Mouse (Mus musculus) megakaryocyte, adult 5-6 weeks (primary cell): ENCODE measurements at regions not wholly inside any gene's neighbourhood (a gene's known extent, or its start where the extent isn't known, plus 50 kb on each side); places are given as distances from the start of the nearest gene placed in this dataset.

Experiments
- ATAC-seq: 2 replicates; pipeline ENCODE4 v1.8.0; 2016; ENCODE audit warnings: mild to moderate bottlenecking, inconsistent platforms; ENCODE audit not compliant: poor library complexity, severe bottlenecking

DNA sequence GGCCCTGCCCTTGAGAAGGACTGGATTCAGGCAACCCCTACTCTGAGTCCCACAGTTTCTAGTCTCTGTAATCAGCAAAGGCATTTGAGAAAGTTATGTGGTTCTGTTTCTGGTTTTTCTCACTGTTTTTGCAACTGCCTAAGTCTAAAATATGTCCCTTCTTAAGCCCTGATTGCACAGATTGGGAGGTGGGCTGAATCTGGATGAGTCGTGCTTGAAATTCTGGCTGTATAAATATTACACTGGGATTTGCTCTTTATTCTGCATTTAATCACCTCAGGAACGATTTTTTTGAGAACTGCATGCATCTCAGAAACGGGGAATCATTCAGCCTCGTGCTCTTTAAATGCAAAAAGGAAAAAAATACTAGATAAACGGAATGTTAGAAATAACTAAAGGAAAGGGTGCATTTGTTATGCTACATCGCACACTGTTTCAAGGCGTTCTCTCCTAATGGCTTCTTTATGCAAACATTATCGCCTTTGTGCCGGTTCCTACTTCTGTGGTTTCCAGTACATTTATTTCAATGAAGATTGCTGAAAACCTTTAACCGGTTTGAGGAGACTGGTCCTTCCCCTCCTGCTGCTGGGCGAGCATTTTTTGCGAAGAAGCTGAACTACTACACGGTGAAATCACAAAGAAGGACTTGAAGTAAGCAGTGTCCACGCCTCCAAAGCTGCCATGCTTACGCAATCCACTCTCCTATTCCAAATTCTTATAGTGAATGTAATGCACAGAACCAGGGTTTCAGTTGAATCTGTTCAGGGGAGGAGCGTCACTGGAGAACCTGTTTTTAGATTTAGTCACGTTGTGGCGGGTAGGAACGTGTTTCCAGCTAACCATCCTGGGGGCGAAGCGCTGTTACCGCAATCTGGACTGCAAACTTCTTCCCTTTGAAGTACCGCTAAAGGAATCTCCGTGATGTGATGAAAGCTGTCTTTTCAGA, 327.8 kb upstream of the Nrp1 start:
- no peak for ATAC-seq

DNA sequence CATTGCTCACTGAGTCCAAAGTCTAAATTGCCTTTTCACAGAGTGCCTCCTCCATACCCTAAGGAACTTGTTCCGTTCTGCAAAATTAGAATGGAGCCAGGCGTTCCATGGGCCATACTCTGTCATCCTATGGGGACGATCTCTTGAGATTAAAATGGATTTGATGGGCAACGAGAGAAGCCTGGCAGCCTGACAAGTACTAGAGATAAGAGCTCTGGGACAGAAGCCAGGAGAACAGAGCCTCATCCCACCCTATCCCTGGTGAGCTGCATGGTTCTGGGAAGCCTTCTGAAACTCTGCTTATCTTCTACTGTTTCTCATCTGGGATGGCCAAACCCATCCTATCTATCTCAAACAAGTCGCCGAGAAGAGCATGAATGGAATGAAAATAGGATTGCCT, 324.3 kb upstream of the Nrp1 start:
- ATAC-seq, result no peak

DNA sequence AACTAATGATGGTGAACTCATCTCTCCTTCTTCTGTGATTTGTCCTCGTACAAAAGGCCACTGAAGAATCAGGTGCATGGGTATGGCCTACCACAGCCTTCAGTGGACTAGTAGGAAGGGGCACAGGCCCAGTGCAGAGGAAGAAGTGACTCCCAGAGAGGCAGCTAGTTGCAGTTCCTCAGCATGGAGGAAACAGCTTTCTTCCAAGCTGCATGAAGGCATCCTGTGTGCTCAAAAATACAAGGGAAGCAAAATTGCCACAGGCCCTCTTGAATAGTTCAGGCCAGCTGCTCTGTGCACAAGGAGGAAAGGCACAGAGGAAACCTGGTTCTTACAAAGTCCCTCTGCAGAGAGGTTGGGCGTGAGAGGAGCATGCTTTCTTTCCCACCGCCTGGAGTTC, 322.7 kb upstream of the Nrp1 start:
- peak; percentile 70 for ATAC-seq

DNA sequence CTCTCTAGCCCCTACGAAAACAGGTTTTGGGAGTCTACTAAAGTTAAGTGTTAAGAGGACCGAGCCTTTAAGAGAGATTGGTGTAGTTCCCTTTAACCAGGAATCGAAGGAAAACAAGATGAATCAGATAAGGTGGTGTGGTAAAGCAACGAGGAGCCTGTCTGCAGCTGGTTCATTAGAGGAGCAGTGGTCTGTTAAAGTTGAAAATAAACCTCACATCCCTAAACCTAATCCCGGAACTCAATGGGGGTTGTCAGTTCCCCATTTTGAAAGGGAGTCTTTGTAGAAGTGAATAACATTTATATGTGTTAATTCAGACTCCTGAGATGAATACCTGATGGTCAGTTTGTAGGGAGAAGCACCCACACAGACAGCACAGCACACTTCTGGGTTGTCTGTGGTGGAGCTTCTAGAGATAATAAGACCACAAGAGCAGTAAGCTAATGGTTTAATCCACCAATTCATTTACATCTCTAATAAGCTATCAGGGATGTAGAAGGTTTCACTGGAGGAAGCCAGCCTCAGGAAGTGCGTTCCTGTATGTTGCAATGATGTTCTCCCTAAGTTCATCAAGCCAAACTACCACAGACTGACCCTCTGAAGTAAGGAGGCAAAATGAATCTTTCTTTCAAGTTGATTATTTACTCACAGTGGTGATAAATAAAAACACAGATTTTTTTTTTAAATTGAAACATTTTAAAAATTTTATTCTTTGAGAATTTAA, 318.9 kb upstream of the Nrp1 start:
- ATAC-seq, result peak; percentile 67

DNA sequence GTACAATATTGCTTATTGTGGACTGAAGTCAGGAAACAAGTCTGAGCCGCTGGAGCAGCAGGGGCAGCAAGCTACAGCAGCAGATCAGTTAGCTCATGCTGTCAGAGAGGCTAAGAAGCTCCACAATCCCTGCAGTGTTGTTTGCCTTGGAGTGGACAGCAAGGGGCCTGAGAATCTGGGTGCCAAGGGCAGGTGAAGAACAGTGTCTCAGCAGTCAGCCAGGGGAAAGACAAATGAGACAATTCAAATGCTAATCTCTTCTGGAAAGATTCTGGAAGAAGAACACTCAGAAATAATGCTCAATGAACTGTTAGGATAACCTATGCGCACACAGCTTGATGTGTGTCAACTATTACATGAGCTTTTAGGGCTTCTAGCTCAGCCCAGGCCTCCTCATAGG, 315.5 kb upstream of the Nrp1 start:
- no peak for ATAC-seq

DNA sequence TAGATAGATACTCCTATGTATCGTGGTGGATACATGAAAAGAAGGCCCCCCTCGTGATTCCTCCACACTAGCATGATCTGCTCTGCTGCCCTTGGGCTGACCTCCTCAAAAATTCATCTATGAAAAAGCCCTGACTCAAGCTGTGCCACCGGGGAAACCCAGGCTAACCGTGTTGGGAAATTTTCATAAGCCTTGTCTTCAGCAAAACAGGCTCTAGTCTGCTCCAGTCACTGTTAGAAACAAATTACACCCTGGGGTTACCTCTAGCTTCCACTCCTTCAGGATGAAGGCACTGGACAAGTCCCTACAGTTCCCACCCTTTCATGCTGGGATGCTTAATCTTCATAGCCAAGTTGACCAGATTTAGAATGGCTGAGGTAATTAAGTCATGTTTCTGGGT, 315.0 kb upstream of the Nrp1 start:
- ATAC-seq, result no peak

DNA sequence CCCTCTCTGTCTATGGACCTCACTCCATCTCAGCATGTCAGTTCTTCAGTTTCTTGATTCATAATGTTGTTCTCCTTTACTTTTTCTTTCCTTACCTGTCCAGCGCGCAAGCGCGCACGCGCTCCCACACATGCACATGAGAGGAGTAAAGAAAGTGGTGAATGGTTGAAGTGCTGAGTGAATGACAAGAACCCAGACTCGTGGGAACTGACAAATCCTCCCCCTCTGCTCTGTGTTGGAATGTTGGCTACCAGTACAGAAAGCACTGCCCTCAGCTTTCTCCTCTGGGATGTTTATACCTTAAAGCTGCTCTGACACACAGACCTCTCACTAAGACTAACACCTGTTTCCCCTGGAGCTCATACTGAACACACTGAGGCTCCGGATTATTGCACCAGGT, 302.2 kb upstream of the Nrp1 start:
- no peak for ATAC-seq

DNA sequence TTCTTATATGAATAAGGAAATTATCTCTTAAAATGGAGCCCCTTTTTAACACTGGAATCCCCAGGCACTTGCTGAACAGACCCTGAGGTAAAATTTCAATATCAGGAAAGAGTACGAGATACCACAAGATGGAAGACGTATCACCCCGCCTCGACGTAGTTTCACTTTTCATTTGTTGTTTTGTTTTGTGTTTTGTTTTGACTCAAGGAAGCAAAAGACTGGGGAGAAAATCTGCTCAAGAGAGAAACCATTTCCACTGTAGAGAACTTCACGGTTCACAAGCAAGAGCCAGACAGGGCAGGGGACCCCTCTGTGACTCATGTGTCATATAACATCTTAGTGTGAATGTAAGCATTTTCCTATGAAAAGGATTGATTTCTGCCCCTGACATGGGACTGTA, 300.6 kb upstream of the Nrp1 start:
- ATAC-seq, result no peak

DNA sequence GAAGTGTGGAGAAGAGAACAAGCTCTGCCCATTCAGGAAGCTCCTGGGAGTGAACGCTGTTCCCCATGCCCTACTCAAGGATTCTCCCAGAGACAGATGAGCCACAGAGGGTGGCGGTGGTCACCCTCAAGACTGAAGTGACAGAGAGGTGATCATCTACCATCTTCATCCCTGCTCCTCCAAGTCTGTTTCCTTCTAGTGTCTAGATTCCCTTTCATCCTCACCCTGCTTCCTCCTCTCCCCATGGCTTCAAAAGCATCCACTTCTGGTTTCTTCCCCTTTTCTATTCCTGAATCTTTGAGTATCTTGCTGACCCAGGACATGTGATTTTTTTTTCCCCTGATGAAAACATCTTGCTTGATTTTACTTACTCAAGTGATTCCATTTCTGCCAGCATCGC, 298.6 kb upstream of the Nrp1 start:
- peak; percentile 53 for ATAC-seq

DNA sequence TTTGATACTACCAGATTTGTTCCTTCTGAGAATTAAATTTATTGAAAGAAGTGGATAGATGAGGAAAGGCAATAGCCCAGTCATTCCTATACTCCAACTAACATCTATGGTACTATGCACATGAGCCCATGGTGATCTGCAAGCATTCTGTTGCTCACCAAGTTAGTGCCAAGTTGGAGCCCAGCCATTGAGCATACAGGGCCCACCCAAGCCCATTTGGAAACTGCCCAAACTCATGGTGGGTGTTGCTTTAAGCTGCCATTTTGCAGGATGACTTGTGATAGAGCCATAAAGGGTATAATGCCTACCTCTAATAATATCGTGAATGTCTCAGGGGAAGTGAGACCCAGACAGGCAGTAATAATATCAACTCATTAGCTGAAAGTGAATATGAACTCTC, 294.2 kb upstream of the Nrp1 start:
- no peak for ATAC-seq

DNA sequence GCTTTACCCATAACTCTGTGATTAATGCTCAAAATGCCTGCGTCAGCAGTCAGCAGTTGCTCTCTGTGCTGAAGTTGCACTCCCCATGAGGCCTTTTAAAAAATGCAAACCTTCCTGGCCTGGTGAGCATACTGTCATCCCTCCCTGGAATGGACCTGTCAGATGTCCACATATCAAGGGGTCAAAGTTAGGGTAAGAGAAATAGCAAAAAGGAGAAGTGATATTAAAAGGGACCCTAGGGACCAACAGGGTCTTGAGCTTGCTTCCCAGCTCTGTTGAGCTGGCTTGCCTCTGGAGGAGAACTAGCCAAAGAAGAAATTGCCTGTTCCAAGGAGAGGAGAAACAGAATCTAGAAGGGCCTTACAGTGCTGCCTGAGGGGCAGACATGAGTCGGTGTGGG, 293.3 kb upstream of the Nrp1 start:
- 0 out of 2 replicates have a peak, but pooled peaks have one; percentile 39 for ATAC-seq

DNA sequence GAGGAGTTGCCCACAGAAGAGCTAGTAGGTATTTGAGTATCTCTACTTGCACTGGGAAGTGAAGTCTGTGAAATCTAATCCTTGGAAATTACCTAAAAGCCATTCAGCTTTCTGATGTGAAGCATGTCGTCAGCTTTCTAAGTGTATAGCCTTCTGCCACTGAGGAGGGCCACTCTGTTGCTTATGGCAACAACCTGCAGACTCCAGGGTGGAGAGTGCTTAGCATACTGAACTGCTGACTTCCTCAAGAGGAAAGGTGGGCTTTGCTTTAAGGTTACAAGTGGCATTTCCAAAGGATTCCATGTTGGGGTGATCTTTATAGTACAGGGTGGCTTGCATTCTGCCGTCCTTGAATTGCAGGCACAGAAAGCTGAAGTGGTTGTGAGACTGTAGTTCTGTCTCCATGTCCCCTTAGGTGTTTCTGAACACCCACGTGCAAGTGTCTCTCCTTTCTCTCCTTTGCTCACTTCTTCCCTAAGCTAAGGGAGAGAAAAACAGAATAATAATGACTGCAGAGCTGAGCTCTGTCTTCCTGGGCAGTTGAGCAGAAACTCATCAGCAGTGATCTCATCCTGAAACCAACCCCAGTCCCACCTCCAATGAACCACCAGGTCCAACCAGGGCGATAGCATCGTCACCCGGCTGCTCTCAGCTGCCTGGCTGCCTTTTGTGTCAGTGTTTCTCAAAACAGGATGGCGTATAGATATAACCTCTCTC, 292.3 kb upstream of the Nrp1 start:
- no peak for ATAC-seq

DNA sequence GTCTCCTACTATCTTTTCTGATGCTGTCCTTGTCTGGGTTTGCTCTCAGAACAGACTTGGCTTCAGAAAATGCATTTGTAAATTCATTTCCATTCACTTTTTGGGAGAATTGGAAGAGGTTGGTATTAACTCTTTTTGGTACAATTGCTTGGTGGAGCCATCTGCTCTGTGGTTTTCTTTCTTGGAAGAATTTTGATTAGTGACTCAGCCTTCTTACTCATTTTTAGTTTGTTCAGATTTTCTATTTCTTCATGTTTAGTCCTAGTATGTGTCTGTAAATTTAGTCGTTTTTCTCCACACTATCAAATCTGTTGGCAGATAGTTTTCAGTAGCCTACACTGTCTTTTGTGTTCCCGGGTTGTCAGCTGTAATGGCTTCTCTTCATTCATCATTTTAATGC, 288.7 kb upstream of the Nrp1 start:
- no peak for ATAC-seq

DNA sequence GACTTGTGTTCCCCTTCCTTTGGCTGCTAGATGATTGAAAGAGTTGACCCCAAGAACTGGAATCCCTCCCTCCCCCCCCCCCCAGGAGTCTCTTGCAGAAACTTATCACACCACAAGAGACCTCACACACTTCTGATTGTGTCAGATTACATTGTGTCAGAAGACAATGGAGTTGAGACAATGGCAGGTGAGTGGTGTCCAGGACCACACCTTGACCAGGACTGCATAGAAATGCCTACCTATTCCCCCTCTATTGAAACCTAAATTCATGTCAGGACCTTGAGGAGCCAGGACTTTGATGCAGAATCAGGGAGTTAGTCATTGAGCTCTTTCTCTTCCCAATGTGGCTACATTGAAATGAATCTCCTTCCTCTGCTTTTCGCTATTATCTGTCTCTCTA, 282.8 kb upstream of the Nrp1 start:
- ATAC-seq, result no peak

DNA sequence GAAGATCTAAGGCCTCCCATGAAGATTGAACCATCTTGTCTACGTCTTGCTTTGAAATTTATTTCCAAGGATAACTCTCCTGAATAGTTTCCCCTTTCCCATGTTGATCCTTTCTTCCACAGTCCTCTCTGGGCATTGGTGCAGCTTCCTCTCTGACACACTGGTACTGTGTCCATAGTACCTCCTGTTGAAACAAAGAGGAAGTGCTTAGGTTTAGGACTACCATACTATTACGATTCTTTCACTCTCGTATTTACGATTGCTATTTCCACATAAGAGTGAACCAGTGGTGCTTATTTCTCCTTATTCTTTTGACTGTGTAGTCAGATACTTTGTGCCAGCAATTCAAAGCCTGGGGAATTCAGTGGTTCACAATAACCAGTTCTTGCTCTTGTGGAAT, 282.2 kb upstream of the Nrp1 start:
- peak; percentile 79 for ATAC-seq

DNA sequence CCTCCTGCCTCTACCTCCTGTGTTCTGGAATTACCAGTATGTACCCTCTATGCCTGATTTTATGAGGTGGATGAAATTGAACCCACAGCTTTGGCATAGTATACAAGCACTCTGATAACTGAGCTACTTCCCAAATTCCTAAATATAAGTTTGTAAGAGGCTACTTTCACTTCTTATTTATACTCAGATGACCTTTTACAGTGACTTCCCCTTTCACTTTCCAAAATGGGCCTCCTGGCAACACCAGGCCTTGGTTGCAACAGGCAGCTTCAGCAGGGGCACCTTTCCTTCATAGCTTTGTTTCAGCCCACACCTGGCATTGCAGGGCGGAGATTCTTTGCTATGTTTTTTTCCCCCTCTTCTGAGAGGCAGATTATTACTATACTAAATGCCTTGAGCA, 279.7 kb upstream of the Nrp1 start:
- peak; percentile 84 for ATAC-seq

DNA sequence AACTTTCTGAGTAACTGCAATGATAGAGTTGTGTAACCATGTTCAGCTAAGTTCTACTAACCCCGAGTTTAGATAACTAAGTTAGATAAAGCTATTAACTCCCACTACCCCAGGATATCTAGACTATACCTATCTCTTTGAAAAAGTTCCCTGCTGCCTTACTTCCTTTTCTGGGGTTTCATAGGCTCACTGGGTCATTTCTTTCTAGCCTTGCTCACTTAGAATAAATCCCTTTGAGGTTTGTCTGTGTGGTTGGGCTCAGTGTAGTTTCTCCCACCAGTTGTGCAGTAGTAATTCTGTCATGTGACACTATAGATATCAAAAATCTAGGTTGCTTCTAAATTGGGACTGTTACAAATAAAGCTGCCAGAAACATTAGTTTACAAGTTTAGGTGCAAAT, 272.6 kb upstream of the Nrp1 start:
- ATAC-seq, result peak; percentile 64

DNA sequence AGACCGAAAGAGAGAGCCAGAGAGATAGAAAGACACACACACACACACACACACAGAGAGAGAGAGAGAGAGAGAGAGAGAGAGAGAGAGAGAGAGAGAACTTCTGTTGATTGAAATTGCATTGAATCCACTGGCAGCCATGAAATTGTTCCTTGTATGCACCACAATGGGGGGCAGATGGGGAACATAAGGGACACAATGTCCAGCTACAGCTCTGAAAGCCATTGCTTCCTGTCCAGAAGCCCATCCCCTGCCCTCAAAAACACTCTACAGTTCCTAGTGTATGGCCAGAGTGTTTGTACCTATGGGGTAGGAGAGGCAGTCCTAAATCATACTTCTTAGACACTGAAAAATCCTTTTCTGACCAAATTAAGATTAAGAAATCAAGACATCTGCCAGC, 270.9 kb upstream of the Nrp1 start:
- ATAC-seq, result no peak

DNA sequence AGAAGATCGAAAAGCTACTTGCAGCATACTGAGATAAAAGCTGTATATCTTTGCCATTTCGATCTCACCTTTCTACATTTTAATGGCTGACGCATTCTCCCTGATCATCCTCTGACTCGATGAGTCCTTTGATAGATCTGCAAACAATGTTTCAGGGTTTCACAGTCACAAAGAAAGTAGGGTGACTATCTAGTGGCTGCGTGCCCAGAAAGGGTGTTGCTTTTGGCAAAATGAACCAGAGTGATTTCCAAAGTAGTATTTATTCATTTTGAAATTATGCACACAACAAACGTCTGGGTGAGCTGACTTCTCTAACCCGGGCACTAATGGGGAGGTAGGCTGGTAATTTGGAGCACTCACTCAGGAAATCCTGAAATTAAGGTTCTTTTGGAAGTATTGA, 265.6 kb upstream of the Nrp1 start:
- no peak for ATAC-seq

DNA sequence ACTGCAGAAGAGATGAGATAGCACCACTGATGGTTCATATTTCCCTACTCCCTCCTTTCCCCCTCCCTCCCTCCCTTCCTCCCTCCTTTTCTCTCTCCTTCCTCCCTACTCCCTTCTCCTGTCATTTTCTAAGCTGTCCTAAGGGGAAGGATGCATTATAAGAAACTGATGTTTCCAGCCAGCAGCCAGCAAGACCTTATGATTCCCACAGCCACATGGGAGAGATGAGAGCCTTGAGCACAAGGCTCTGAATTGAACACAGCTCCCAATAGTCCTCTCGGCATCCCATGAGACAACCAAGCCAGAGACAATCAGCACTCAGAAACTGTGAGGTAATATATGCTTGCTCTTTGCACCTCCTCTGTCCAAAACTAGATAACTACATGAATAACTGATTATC, 263.0 kb upstream of the Nrp1 start:
- ATAC-seq, result no peak

DNA sequence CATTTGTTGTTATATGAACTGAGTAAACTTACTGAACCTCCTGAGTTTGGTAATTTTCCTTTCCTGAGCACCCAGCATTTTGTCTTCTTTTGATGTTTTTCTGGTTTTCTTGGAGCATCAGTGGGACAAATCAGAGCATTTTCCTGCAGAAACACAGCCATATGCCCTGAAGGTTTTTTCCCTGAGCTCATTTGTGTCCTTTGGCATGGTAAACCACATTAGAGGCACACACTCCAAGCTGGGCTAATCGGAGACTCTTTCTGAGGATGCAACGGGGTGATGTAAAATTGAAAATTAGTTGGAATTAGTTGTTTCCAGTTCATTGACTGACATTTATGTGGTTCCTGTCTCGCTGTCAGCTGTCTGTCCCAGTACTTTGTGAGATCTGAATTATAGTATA, 260.8 kb upstream of the Nrp1 start:
- no peak for ATAC-seq

DNA sequence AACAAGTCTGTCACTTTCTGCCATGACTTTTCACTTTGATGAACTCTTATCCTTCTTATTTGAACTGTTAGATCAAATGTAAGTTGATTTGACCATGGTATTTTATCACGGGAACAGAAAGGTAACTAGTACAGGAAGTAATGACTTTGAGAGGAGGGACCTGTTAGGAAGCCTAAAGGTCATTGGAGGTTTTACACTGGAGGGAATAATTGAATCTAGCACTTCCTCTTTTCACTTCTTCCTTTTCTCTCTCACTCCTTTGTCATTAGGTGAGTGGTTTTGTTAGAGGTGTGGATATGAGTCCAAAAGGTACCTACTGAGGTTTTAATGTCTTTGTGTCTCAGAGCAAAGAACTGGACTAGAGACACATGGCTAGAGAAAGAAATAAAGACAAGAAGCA, 255.0 kb upstream of the Nrp1 start:
- peak; percentile 63 for ATAC-seq
